Mouse (Mus musculus) retina, postnatal 1 day (tissue): ENCODE measurements around the gene Eif3m.
A peak's percentile ranks its signal among the peaks of the same experiment; 100 is the strongest.

ENCODE experiments used
- DNase-seq: peaks from one replicate; pipeline ENCODE4 v3.0.0-alpha.2; 2012

The Eif3m gene

GRCm38 (mm10) chr2:105007236-105007635, 9.6 kb downstream of the Eif3m start:
- DNase-seq, result no peak

- no peak for DNase-seq
Measured at GRCm38 (mm10) chr2:104996201-104996600, 20.7 kb downstream of the Eif3m start.

GRCm38 (mm10) chr2:104994436-104994835, 22.4 kb downstream of the Eif3m start:
- peak; percentile 12 for DNase-seq

GRCm38 (mm10) chr2:104988974-104989373, 27.9 kb downstream of the Eif3m start:
- no peak for DNase-seq

- DNase-seq, result no peak
Measured at GRCm38 (mm10) chr2:104985796-104986195, 31.1 kb downstream of the Eif3m start.

GRCm38 (mm10) chr2:104981712-104982111, 35.2 kb downstream of the Eif3m start:
- no peak for DNase-seq

- no peak for DNase-seq
Measured at GRCm38 (mm10) chr2:104964492-104964891, 52.4 kb downstream of the Eif3m start.
